Mouse (Mus musculus): ENCODE results near the gene Slc25a23.
A peak's percentile ranks its signal among the peaks of the same experiment; 100 is the strongest.
"Not testable (repeated sequence)": the region's sequence is repeated elsewhere in the genome, so short reads cannot be mapped to it uniquely, and the experiment has no call there.

Gene Slc25a23

GRCm38 (mm10) chr17:57076916-57077315 lies 17.3 kb upstream of the Slc25a23 start:
- ATAC-seq (ENCODE audit: low TSS enrichment): no peak

- ATAC-seq (ENCODE audit: low TSS enrichment): no peak
Measured at GRCm38 (mm10) chr17:57070699-57071098, 11.0 kb upstream of the Slc25a23 start.

- no peak for ATAC-seq (ENCODE audit: low TSS enrichment)
Measured at GRCm38 (mm10) chr17:57070272-57070671, 10.6 kb upstream of the Slc25a23 start.

- no peak for ATAC-seq (ENCODE audit: low TSS enrichment)
Measured at GRCm38 (mm10) chr17:57066908-57067307, 7.2 kb upstream of the Slc25a23 start.

GRCm38 (mm10) chr17:57063031-57063430 lies 3.4 kb upstream of the Slc25a23 start:
- no peak for ATAC-seq (ENCODE audit: low TSS enrichment)

- ATAC-seq (ENCODE audit: low TSS enrichment): no peak
Measured at GRCm38 (mm10) chr17:57062548-57062947, 2.9 kb upstream of the Slc25a23 start.

GRCm38 (mm10) chr17:57062011-57062521 lies 2.4 kb upstream of the Slc25a23 start:
- ATAC-seq (ENCODE audit: low TSS enrichment): no peak

- ATAC-seq (ENCODE audit: low TSS enrichment): no peak
Measured at GRCm38 (mm10) chr17:57061069-57061468, 1.4 kb upstream of the Slc25a23 start.

- peak; percentile 87 for ATAC-seq (ENCODE audit: low TSS enrichment)
Measured at GRCm38 (mm10) chr17:57060231-57060801, 653 bp upstream of the Slc25a23 start.

GRCm38 (mm10) chr17:57058891-57059485 lies 675 bp downstream of the Slc25a23 start, which contains the start of gene Crb3:
TSS of gene Crb3 (plus strand) at chr17:57059105.
- ATAC-seq (ENCODE audit: low TSS enrichment): no peak

- no peak for ATAC-seq (ENCODE audit: low TSS enrichment)
Measured at GRCm38 (mm10) chr17:57056246-57056645, 3.4 kb downstream of the Slc25a23 start.

GRCm38 (mm10) chr17:57051679-57052078 lies 8.0 kb downstream of the Slc25a23 start:
- not testable (repeated sequence) for ATAC-seq (ENCODE audit: low TSS enrichment)

GRCm38 (mm10) chr17:57048816-57049215 lies 10.8 kb downstream of the Slc25a23 start:
- ATAC-seq (ENCODE audit: low TSS enrichment): peak; percentile 38; the same call in 1 of the 2 replicates

- peak; percentile 11; the same call in 1 of the 2 replicates for ATAC-seq (ENCODE audit: low TSS enrichment)
Measured at GRCm38 (mm10) chr17:57047406-57047805, 12.3 kb downstream of the Slc25a23 start.

- no peak for ATAC-seq (ENCODE audit: low TSS enrichment)
Measured at GRCm38 (mm10) chr17:57041554-57041953, 18.1 kb downstream of the Slc25a23 start, which contains the start of gene Slc25a41. TSS of gene Slc25a41 (minus strand) at chr17:57041654.

GRCm38 (mm10) chr17:57038978-57039377 lies 20.7 kb downstream of the Slc25a23 start:
- ATAC-seq (ENCODE audit: low TSS enrichment): no peak

- ATAC-seq (ENCODE audit: low TSS enrichment): no peak
Measured at GRCm38 (mm10) chr17:57032854-57033253, 26.8 kb downstream of the Slc25a23 start.

GRCm38 (mm10) chr17:57031661-57032420 lies 27.8 kb downstream of the Slc25a23 start:
- ATAC-seq (ENCODE audit: low TSS enrichment): peak; percentile 89

GRCm38 (mm10) chr17:57030931-57031660 lies 28.6 kb downstream of the Slc25a23 start, which contains the start of gene Khsrp:
TSS of gene Khsrp (minus strand) at chr17:57031522.
- 0 out of 2 replicates have a peak, but pooled peaks have one; percentile 0 for ATAC-seq (ENCODE audit: low TSS enrichment)

- ATAC-seq (ENCODE audit: low TSS enrichment): no peak
Measured at GRCm38 (mm10) chr17:57029691-57030090, 30.0 kb downstream of the Slc25a23 start.

GRCm38 (mm10) chr17:57027471-57027870 lies 32.2 kb downstream of the Slc25a23 start:
- no peak for ATAC-seq (ENCODE audit: low TSS enrichment)

- no peak for ATAC-seq (ENCODE audit: low TSS enrichment)
Measured at GRCm38 (mm10) chr17:57020960-57021359, 38.7 kb downstream of the Slc25a23 start.
